Mouse (Mus musculus): ENCODE data around the gene Lmx1b.

DNA sequence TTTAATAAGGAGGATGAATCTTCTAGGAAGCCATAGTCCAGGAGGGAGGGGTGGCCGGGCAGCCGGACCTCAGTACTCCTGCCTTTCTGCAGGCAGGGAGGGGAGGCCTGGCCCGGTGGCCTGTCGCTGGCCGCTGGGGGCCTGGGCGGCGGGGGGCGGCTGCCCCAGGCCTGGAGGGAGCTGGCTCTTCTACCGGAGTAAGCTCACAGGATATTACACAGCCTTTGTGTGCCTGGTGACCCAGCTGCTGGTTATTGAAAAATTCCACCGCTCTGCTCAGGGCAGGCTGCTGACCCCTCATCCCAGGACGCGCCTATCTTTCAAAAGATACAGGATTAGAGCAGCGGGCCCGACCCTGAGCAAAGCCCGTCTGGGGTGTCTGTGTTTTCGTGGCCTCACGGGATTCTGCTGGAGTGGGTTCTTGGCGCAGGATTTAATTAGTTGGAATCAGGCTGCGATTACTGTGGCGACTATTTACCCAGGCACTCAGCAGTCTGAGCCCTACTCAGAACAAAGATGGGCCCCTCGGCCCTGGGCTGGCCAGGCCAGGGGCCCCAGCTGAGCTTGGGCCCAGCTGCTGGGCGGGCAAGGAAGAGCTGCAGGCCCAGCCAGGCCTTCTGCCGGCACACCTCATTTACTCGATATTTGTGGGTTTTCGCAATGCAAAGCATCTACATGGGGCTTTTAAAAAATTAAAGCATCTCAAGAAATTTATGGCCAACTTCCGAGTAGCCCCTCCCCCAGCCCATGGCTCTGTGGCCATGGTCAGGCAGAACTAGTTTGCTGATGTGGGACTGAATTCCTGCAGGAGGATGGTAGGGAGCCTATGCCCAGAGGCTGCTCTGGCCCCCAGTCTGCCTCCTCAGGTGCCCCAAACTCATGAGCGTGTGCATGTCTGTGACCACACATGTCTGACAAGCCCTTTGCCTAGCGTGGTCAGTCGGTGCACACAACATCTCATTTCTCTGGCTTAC, 55.1 kb downstream of the Lmx1b start:
- no peak for TF ChIP-seq CTCF (IDR thresholded peaks at IDR 0.05; ENCODE audit: low read depth, low read length)
- no peak for TF ChIP-seq POLR2A (IDR thresholded peaks at IDR 0.05; ENCODE audit: borderline replicate concordance, low read depth, low read length)

Measured in bone marrow macrophage, adult 2 months (primary cell).